Comparison of ENCODE assay signal across 8 mouse cellular contexts in the genomic region with DNA sequence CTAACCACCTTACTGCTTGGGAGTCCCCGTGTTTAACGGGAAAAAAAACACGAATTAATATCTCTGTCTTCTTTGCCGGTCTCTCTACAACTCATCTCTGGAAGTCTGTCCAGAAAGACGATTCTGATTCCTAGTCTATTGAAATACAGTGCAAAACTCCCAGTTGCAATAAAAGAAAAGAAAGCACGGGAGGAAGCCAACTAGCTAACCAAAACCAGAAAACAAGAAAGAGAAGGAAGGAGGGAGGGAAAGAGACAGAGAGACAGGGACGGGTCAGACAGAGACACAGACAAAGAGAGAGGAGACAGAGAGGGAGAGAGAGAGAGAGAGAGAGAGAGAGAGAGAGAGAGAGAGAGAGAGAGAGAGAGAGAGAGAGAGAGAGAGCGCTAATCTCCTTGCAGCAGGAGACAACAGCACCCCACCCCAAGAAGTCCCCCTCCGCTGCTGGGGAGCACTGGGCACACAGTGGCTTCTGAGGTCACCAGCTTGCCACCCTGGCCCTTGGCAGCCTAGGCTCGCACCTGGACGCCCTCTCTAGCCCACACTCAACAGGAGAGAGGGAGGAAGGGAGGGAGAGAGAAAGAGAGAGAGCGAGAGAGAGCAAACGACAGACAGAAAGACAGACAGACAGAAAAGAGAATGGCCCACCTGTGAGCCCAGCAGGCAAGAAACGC.
DNase-seq lines count a peak whose midpoint lies in the region; ATAC-seq and TF ChIP-seq lines count a peak whose summit lies in the region.

No protein-coding gene starts in this region.

- H3K9ac ChIP-seq in embryonic facial prominence, embryonic 12.5 days: 0 out of 2 replicates have a peak overlapping the region, but pooled peaks have one; percentile 45
- peak overlapping the region; percentile 55 for H3K9ac ChIP-seq in hindbrain, postnatal 0 days (replicated peaks; ENCODE audit: low read length)
- H3K9ac ChIP-seq in midbrain, embryonic 13.5 days (replicated peaks): peak overlapping the region; percentile 71

- ATAC-seq in embryonic facial prominence, embryonic 12.5 days (ENCODE audit: insufficient number of reproducible peaks, insufficient read depth, low FRiP score, low TSS enrichment): 0 out of 2 replicates have a peak, but pooled peaks have one; percentile 28
- ATAC-seq in hindbrain, postnatal 0 days: peak; percentile 57
- ATAC-seq in midbrain, embryonic 13.5 days: peak; percentile 37; the same call in 1 of the 2 replicates

- TF ChIP-seq CTCF in hindbrain, postnatal 0 days (IDR thresholded peaks at IDR 0.05; ENCODE audit: low read depth): no peak

- H3K36me3 ChIP-seq in embryonic facial prominence, embryonic 12.5 days: no peaks in the 10 kb centered on the region
- H3K36me3 ChIP-seq in hindbrain, postnatal 0 days (ENCODE audit: insufficient read depth, low read length): no peaks in the 10 kb centered on the region
- no peaks in the 10 kb centered on the region for H3K36me3 ChIP-seq in midbrain, embryonic 13.5 days

- peaks cover 15% of the 10 kb centered on the region for H3K4me1 ChIP-seq in embryonic facial prominence, embryonic 12.5 days
- 0 out of 2 replicates have a peak, but pooled peaks cover 13% of the 10 kb centered on the region for H3K4me1 ChIP-seq in hindbrain, postnatal 0 days (ENCODE audit: insufficient read depth, low read length)
- peaks cover 26% of the 10 kb centered on the region for H3K4me1 ChIP-seq in midbrain, embryonic 13.5 days (replicated peaks)

- no peaks in the 10 kb centered on the region for H3K9me3 ChIP-seq in embryonic facial prominence, embryonic 12.5 days
- H3K9me3 ChIP-seq in hindbrain, postnatal 0 days (ENCODE audit: low read length): no peaks in the 10 kb centered on the region
- H3K9me3 ChIP-seq in midbrain, embryonic 13.5 days: no peaks in the 10 kb centered on the region

- H3K4me2 ChIP-seq in embryonic facial prominence, embryonic 12.5 days (replicated peaks): peak overlapping the region; percentile 67
- H3K4me2 ChIP-seq in hindbrain, postnatal 0 days (ENCODE audit: low read depth, low read length): peak overlapping the region; percentile 90
- peak overlapping the region; percentile 59 for H3K4me2 ChIP-seq in midbrain, embryonic 13.5 days (replicated peaks)

- H3K27ac ChIP-seq in embryonic facial prominence, embryonic 12.5 days: no peak overlapping the region
- H3K27ac ChIP-seq in hindbrain, postnatal 0 days: no peak overlapping the region
- no peak overlapping the region for H3K27ac ChIP-seq in midbrain, embryonic 13.5 days

- H3K27me3 ChIP-seq in embryonic facial prominence, embryonic 12.5 days: peaks cover 35% of the 10 kb centered on the region
- peaks cover 12% of the 10 kb centered on the region for H3K27me3 ChIP-seq in hindbrain, postnatal 0 days (ENCODE audit: insufficient read depth, low read length)
- peaks cover 63% of the 10 kb centered on the region for H3K27me3 ChIP-seq in midbrain, embryonic 13.5 days

- under 1% methylated on average over 13 of the region's 14 CpGs for WGBS in embryonic facial prominence, embryonic 12.5 days
- under 1% methylated on average over 14 of the region's 14 CpGs for WGBS in hindbrain, postnatal 0 days
- WGBS in midbrain, embryonic 13.5 days: under 1% methylated on average over 14 of the region's 14 CpGs

- DNase-seq in gastrocnemius, postnatal 10 days: peak; percentile 7
- DNase-seq in gastrocnemius, adult 18-20 months (ENCODE audit: low spot score): no peak
- peak; percentile 52 for DNase-seq in CD4-positive, CD25-positive, alpha-beta regulatory T cell, adult 2 months (ENCODE audit: low read depth, low spot score)
- no peak for DNase-seq in hindbrain, postnatal 0 days (ENCODE audit: low spot score)
- DNase-seq in urinary bladder, postnatal 14 days (ENCODE audit: low spot score): no peak
- DNase-seq in layer of hippocampus, adult 11-12 months (ENCODE audit: low spot score): no peak

- H3K4me3 ChIP-seq in embryonic facial prominence, embryonic 12.5 days: peak overlapping the region; percentile 38
- peak overlapping the region; percentile 46 for H3K4me3 ChIP-seq in hindbrain, postnatal 0 days (ENCODE audit: low read length)
- H3K4me3 ChIP-seq in midbrain, embryonic 13.5 days (replicated peaks): peak overlapping the region; percentile 37

Comparison
In these comparisons a context has a peak if more than half of its experiments do, and no peak if none do; other contexts are left out.
1. DNase-seq: peak in gastrocnemius, postnatal 10 days (single experiment) and CD4-positive, CD25-positive, alpha-beta regulatory T cell, adult 2 months (single experiment); none in gastrocnemius, adult 18-20 months (single experiment), hindbrain, postnatal 0 days (single experiment), urinary bladder, postnatal 14 days (single experiment) and layer of hippocampus, adult 11-12 months (single experiment).
2. Peak in every context shown above with its lines, with median percentiles within 50 percentile points of each other: ATAC-seq, H3K4me2 ChIP-seq, H3K4me3 ChIP-seq and H3K9ac ChIP-seq.